Mouse (Mus musculus) stomach, embryonic 15.5 days (tissue): ENCODE measurements around the gene Uqcr11. TPM values are rescaled to one million over a fixed set of nuclear protein-coding genes. Genes with fewer than 3 reads are reported as not detected.

Experiments used
- ATAC-seq: fragments of 200-750 bp; cut with Nextera tagmentation; 2 replicates; pipeline ENCODE4 v1.8.0; 2017; ENCODE audit warnings: low read depth, moderate number of reproducible peaks, moderate TSS enrichment; ENCODE audit not compliant: insufficient read depth, low FRiP score
- H3K27ac ChIP-seq: fragments of 300-500 bp; sonication (generic); 2 replicates; pipeline ENCODE4 v1.5.1; 2015; ENCODE audit warnings: mild to moderate bottlenecking, inconsistent platforms
- H3K27me3 ChIP-seq: fragments of 300-500 bp; sonication (generic); replicated peaks from 2 replicates; pipeline ENCODE4 v1.6.1; 2015; ENCODE audit warnings: inconsistent platforms
- H3K36me3 ChIP-seq: fragments of 300-500 bp; sonication (generic); 2 replicates; pipeline ENCODE4 v1.6.1; 2015; ENCODE audit warnings: inconsistent platforms
- H3K4me1 ChIP-seq: fragments of 300-500 bp; sonication (generic); 2 replicates; pipeline ENCODE4 v1.6.1; 2015; ENCODE audit warnings: inconsistent platforms
- H3K4me2 ChIP-seq: fragments of 300-500 bp; sonication (generic); 2 replicates; pipeline ENCODE4 v1.6.1; 2015; ENCODE audit warnings: mild to moderate bottlenecking, inconsistent platforms
- H3K4me3 ChIP-seq: fragments of 300-500 bp; sonication (generic); replicated peaks from 2 replicates; pipeline ENCODE4 v1.5.1; 2015; ENCODE audit warnings: inconsistent platforms
- H3K9ac ChIP-seq: fragments of 300-500 bp; sonication (generic); 2 replicates; pipeline ENCODE4 v1.6.1; 2015; ENCODE audit warnings: inconsistent platforms
- H3K9me3 ChIP-seq: fragments of 300-500 bp; sonication (generic); 2 replicates; pipeline ENCODE4 v1.6.1; 2016; ENCODE audit warnings: inconsistent platforms
- WGBS: fragments of 180-500 bp; shearing (Covaris S2); methylation state at CpG from one replicate; pipeline ENCODE4 v1.1.7; 2015; 5-methylcytosine and 5-hydroxymethylcytosine counted together
- polyA plus RNA-seq: library from polyadenylated mRNA; unstranded; fragments of >200 nt; fragmentation: Nextera tagmentation; extraction: Ambion mirVana; gene quantifications from 2 replicates; pipeline ENCODE4 v1.2.1, GENCODE M21; 2015

Uqcr11 gene
- 724 and 753 TPM in 2 replicates for polyA plus RNA-seq

- under 1% methylated on average over 27 of the region's 27 CpGs for whole genome bisulfite sequencing
- Histone ChIP-seq H3K27me3 (no peaks in the 10 kb centered on the region), H3K4me2 (peak within 1 kb of the TSS; percentile 87), H3K4me1 (peaks cover 25% of the 10 kb centered on the region), H3K27ac (peak within 1 kb of the TSS; percentile 85), H3K4me3 (peak within 1 kb of the TSS; percentile 96), H3K9me3 (0 out of 2 replicates have a peak, but pooled peaks cover 2% of the 10 kb centered on the region), H3K36me3 (peaks cover 50% of the 10 kb centered on the region), H3K9ac (peak within 1 kb of the TSS; percentile 89)
- ATAC-seq: peak; percentile 82
Measured at GRCm38 (mm10) chr10:80406684-80407501, at the start of gene Uqcr11. TSS of gene Uqcr11 (minus strand) at chr10:80406830.

- Histone ChIP-seq H3K36me3 (no peaks in the 10 kb centered on the region), H3K27ac (no peak overlapping the region), H3K4me1 (0 out of 2 replicates have a peak, but pooled peaks cover 3% of the 10 kb centered on the region), H3K9me3 (no peaks in the 10 kb centered on the region), H3K27me3 (peaks cover 4% of the 10 kb centered on the region; the same call in 1 of the 2 replicates), H3K4me3 (no peak overlapping the region), H3K9ac (no peak overlapping the region), H3K4me2 (no peak overlapping the region)
- WGBS: 87% methylated on average over 5 of the region's 5 CpGs
- no peak for ATAC-seq
Measured at GRCm38 (mm10) chr10:80455697-80456096, 49.1 kb upstream of the Uqcr11 start.

GRCm38 (mm10) chr10:80454781-80455180 is 48.2 kb upstream of the Uqcr11 start:
- ATAC-seq: no peak
- no peak overlapping the region for H3K9ac ChIP-seq
- WGBS: 77% methylated on average over 5 of the region's 5 CpGs
- H3K27ac ChIP-seq: no peak overlapping the region
- no peaks in the 10 kb centered on the region for H3K9me3 ChIP-seq
- no peaks in the 10 kb centered on the region for H3K36me3 ChIP-seq
- H3K4me3 ChIP-seq: no peak overlapping the region
- H3K4me2 ChIP-seq: no peak overlapping the region
- 0 out of 2 replicates have a peak, but pooled peaks cover 3% of the 10 kb centered on the region for H3K4me1 ChIP-seq
- 0 out of 2 replicates have a peak, but pooled peaks cover 4% of the 10 kb centered on the region for H3K27me3 ChIP-seq

- Histone ChIP-seq H3K4me3 (no peak overlapping the region), H3K36me3 (no peaks in the 10 kb centered on the region), H3K9ac (no peak overlapping the region), H3K27ac (no peak overlapping the region), H3K27me3 (0 out of 2 replicates have a peak, but pooled peaks cover 4% of the 10 kb centered on the region), H3K4me1 (0 out of 2 replicates have a peak, but pooled peaks cover 3% of the 10 kb centered on the region), H3K4me2 (no peak overlapping the region), H3K9me3 (no peaks in the 10 kb centered on the region)
- no peak for ATAC-seq
- WGBS: 45% methylated on average over 10 of the region's 10 CpGs
Measured at GRCm38 (mm10) chr10:80453601-80454000, 47.0 kb upstream of the Uqcr11 start.

DNA sequence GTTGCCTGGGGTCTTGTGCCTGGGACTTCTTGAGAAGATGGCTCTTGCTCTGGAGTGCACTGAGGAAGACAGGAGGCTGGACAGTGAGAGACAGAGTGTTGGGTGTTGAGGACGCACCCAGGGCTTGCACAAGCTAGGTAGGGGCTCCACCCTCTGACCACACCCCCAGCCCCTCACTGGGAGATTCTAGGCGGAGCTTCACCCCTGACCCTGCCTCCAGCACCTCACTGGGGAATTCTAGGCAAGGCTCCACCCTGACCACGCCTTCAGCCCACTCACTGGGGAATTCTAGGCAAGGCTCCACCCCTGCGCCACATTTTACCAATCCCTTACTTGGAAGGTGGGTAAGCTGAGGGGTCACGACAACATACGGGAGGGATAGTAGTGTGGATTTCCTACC is 44.0 kb upstream of the Uqcr11 start:
- no peak for ATAC-seq
- Histone ChIP-seq H3K4me1 (0 out of 2 replicates have a peak, but pooled peaks cover 3% of the 10 kb centered on the region), H3K4me3 (no peak overlapping the region), H3K9me3 (no peaks in the 10 kb centered on the region), H3K4me2 (no peak overlapping the region), H3K27me3 (peaks cover 12% of the 10 kb centered on the region), H3K27ac (no peak overlapping the region), H3K9ac (no peak overlapping the region), H3K36me3 (no peaks in the 10 kb centered on the region)
- 11% methylated on average over 6 of the region's 6 CpGs for WGBS

DNA sequence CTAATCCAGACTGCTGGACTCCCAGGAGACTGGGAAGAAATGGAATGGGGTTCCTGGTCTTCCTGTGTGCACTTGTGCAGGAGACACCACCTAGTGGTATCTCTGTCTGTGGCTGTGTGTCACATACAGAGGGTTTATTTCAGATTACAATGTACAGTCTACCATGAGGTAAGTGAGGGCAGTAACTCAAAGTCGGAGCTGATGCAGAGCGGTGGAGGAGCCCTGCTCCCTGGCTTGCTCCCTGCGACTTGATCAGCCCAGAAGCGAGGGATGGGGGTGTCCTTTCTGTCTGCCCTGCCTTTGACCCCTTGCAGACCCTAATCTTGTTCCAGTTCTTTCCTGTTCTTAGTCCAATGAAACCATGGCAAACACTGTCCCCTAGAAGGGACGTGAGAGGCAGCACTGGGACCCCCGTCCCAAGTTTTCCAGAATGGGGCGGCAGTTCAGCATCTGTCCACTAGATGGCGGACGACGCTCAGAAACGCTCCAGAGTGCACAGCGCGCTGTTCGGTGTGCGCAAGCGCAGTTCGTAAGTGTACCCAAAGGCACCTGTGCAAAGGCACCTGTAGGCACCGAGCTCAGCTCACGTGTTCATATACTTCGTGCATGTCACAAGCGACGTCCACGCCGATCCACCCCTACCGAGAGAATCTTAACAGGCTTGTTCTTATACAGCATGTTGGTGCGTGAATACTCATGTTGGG is 39.4 kb upstream of the Uqcr11 start:
- peaks cover 8% of the 10 kb centered on the region for H3K27me3 ChIP-seq
- no peak overlapping the region for H3K9ac ChIP-seq
- peak; percentile 75 for ATAC-seq
- WGBS: 8% methylated on average over 26 of the region's 26 CpGs
- no peaks in the 10 kb centered on the region for H3K36me3 ChIP-seq
- no peak overlapping the region for H3K4me3 ChIP-seq
- H3K9me3 ChIP-seq: no peaks in the 10 kb centered on the region
- no peak overlapping the region for H3K27ac ChIP-seq
- peaks cover 9% of the 10 kb centered on the region for H3K4me1 ChIP-seq
- H3K4me2 ChIP-seq: peak overlapping the region; percentile 22

- Histone ChIP-seq H3K4me2 (no peak overlapping the region), H3K27me3 (peaks cover 8% of the 10 kb centered on the region), H3K9ac (no peak overlapping the region), H3K36me3 (no peaks in the 10 kb centered on the region), H3K27ac (no peak overlapping the region), H3K4me1 (peaks cover 9% of the 10 kb centered on the region), H3K9me3 (no peaks in the 10 kb centered on the region), H3K4me3 (no peak overlapping the region)
- no peak for ATAC-seq
- 67% methylated on average over 1 of the region's 1 CpGs for WGBS
Measured at GRCm38 (mm10) chr10:80445052-80445451, 38.4 kb upstream of the Uqcr11 start.

DNA sequence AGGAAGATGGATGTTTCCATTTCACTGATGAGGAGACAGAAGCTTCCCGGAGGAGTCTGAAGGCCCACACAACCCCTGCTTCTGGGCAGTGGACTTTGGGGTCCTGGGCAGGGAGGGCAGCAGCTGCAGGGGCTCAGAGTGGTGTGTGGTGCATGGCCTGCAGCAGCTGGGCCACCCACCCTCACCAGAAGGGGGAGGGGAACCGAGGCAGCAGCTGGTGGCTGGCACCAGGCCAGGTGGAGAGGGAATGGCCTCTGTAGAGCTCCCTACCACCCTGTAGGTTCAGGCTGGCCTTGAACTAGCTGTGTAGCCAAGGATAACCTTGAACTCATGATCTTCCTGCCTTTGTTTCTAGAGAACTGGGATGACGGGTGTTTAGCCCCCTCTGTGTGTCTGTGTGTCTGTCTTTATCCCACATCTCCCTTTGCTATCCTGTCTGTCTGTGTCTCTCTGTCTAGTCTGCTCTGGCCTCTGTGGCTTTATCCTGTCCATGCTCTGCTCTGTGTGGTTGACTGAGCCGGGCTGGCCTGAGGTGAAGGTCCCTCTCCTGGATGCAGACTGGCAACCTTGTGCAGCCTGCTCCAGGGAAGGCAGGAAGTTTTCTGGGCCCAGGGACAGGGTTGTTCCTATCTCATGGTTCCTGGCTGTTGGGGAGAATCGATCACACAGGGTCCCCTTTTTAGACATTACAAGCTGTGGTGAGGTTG is 37.9 kb upstream of the Uqcr11 start:
- Histone ChIP-seq H3K9ac (no peak overlapping the region), H3K36me3 (no peaks in the 10 kb centered on the region), H3K27me3 (peaks cover 8% of the 10 kb centered on the region), H3K27ac (no peak overlapping the region), H3K4me3 (no peak overlapping the region), H3K4me1 (peaks cover 9% of the 10 kb centered on the region), H3K4me2 (no peak overlapping the region), H3K9me3 (no peaks in the 10 kb centered on the region)
- ATAC-seq: peak; percentile 32; the same call in 1 of the 2 replicates
- WGBS: 36% methylated on average over 5 of the region's 5 CpGs

GRCm38 (mm10) chr10:80443575-80444278 is 37.1 kb upstream of the Uqcr11 start:
- ATAC-seq: no peak
- Histone ChIP-seq H3K4me2 (no peak overlapping the region), H3K4me3 (no peak overlapping the region), H3K36me3 (no peaks in the 10 kb centered on the region), H3K9ac (no peak overlapping the region), H3K9me3 (no peaks in the 10 kb centered on the region), H3K27me3 (peaks cover 8% of the 10 kb centered on the region), H3K27ac (no peak overlapping the region), H3K4me1 (peaks cover 9% of the 10 kb centered on the region)
- 70% methylated on average over 8 of the region's 8 CpGs for WGBS

DNA sequence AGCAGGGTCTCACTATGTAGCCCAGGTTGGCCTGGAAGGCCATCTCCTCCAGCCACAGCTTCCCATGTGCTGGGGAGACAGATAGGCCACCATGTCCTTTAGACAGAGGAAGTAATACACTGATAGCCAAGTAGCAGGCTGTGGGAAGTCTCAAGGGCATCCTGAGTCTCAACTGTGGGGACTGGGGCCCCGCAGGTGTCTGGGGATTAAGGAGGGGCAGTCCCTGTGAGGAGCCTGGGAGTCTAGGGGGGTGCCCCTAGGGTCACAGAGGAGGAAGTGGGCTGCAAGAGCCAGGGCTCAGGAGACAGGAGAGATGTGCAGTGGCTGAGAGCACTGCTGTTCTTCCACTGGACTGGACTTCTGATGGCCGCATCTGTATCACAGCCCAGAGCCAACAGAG is 36.4 kb upstream of the Uqcr11 start:
- Histone ChIP-seq H3K4me3 (no peak overlapping the region), H3K4me2 (no peak overlapping the region), H3K27me3 (peaks cover 3% of the 10 kb centered on the region; the same call in 1 of the 2 replicates), H3K27ac (no peak overlapping the region), H3K9me3 (no peaks in the 10 kb centered on the region), H3K4me1 (peaks cover 9% of the 10 kb centered on the region), H3K36me3 (no peaks in the 10 kb centered on the region), H3K9ac (no peak overlapping the region)
- ATAC-seq: no peak
- WGBS: 63% methylated on average over 2 of the region's 2 CpGs

GRCm38 (mm10) chr10:80441598-80441997 is 35.0 kb upstream of the Uqcr11 start:
- ATAC-seq: no peak
- Histone ChIP-seq H3K36me3 (no peaks in the 10 kb centered on the region), H3K9me3 (no peaks in the 10 kb centered on the region), H3K4me1 (peaks cover 9% of the 10 kb centered on the region), H3K4me2 (no peak overlapping the region), H3K4me3 (no peak overlapping the region), H3K27ac (no peak overlapping the region), H3K27me3 (no peaks in the 10 kb centered on the region), H3K9ac (no peak overlapping the region)
- WGBS: 59% methylated on average over 8 of the region's 8 CpGs
